Comparison of ENCODE assay signal across 35 mouse cellular contexts in the genomic region with DNA sequence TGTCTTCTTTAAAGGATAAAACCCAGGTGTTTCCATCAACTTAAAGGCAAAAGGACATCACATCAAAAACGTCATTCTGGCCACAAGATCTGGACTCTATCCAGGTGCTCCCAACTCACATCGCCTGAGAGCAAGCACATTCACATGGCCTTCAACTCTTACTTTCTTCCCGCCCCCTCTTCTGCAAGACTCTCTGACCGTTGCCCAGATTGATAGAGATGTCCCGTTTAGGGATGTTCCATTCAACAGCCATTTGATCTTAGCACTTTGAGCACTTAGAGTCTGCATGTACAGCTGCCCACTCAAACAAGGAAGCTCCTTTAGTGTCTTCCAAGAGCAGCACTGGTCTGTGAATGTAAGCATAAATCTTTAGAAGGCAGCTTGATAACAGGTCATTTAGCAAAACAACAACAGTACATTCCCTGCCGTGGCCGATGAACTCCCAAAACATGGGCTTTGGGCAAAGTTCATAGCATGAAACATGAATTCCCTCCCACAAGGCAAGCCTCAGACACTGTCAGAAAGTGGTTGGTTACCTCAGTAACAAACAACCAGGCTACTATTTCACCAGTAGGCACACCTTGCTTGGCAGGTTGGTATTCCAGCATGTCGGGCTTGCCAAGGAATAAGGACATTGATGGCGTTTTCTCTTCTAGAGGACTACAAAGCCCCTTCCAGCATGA. TPM values are rescaled to one million over a fixed set of nuclear protein-coding genes. Genes with fewer than 3 reads are reported as not detected.
"Had no signal": no experiment of that assay in that cellular context is flagged by ENCODE, and none has a peak within 500 bp of the region (broad histone marks: within the 10 kb centered on the region; RNA-seq: fewer than 3 reads in every experiment).

No protein-coding gene starts in this region.

- DNase-seq: forebrain, postnatal 0 days; gastrocnemius, postnatal 14 days; gastrocnemius, postnatal 36 days; heart, adult 18-20 months; heart, postnatal 14 days; heart, postnatal 36 days; kidney, adult 11 months; kidney, postnatal 14 days; kidney, postnatal 36 days; layer of hippocampus, adult 9-11 months; layer of hippocampus, postnatal 36 days; left cerebral cortex, postnatal 4 days; liver, embryonic 13.5 days had no signal

- H3K4me1 ChIP-seq: heart, embryonic 15.5 days; hindbrain, embryonic 13.5 days; hindbrain, embryonic 15.5 days; limb, embryonic 13.5 days; limb, embryonic 15.5 days; liver, embryonic 13.5 days; liver, embryonic 15.5 days had no signal

- ATAC-seq: forebrain, postnatal 0 days; hindbrain, postnatal 0 days; intestine, embryonic 16.5 days had no signal

- H3K36me3 ChIP-seq: heart, embryonic 13.5 days; heart, embryonic 15.5 days; hindbrain, embryonic 13.5 days; hindbrain, embryonic 15.5 days; limb, embryonic 13.5 days; limb, embryonic 15.5 days; liver, embryonic 13.5 days; liver, embryonic 15.5 days had no signal

- H3K4me2 ChIP-seq: heart, embryonic 11.5 days; heart, embryonic 13.5 days; heart, embryonic 15.5 days; hindbrain, embryonic 13.5 days; hindbrain, embryonic 15.5 days; limb, embryonic 13.5 days; limb, embryonic 15.5 days; liver, embryonic 13.5 days; liver, embryonic 15.5 days had no signal

- H3K27me3 ChIP-seq: heart, embryonic 13.5 days; heart, embryonic 15.5 days; hindbrain, embryonic 13.5 days; hindbrain, embryonic 15.5 days; limb, embryonic 13.5 days; limb, embryonic 15.5 days; liver, embryonic 13.5 days; liver, embryonic 15.5 days had no signal

- H3K9ac ChIP-seq: forebrain, postnatal 0 days; heart, embryonic 13.5 days; heart, embryonic 15.5 days; hindbrain, embryonic 13.5 days; hindbrain, embryonic 15.5 days; limb, embryonic 13.5 days; limb, embryonic 15.5 days; liver, embryonic 13.5 days; liver, embryonic 15.5 days had no signal

- H3K27ac ChIP-seq: heart, embryonic 13.5 days; heart, embryonic 15.5 days; hindbrain, embryonic 13.5 days; hindbrain, embryonic 15.5 days; hindbrain, postnatal 0 days; limb, embryonic 13.5 days; limb, embryonic 15.5 days; liver, embryonic 13.5 days; liver, embryonic 15.5 days had no signal

- H3K9me3 ChIP-seq: heart, embryonic 15.5 days; hindbrain, embryonic 13.5 days; hindbrain, embryonic 15.5 days; limb, embryonic 13.5 days; limb, embryonic 15.5 days; liver, embryonic 13.5 days; liver, embryonic 15.5 days had no signal

- H3K4me3 ChIP-seq: heart, embryonic 13.5 days; heart, embryonic 15.5 days; hindbrain, embryonic 13.5 days; hindbrain, embryonic 15.5 days; limb, embryonic 13.5 days; limb, embryonic 15.5 days; liver, embryonic 13.5 days; liver, embryonic 15.5 days had no signal

RNA-seq across cellular contexts. Expression of gene Adipoq, which starts 45.4 kb away (rescaled TPM):
- total RNA-seq: hematopoietic stem cell, adult 5-6 weeks; hindbrain, postnatal 0 days; layer of hippocampus, adult 18-20 months; layer of hippocampus, adult 8-10 months; layer of hippocampus, postnatal 14 days; layer of hippocampus, postnatal 36 days; left cerebral cortex, adult 18-20 months; left cerebral cortex, adult 8-10 months; left cerebral cortex, postnatal 10 days; left cerebral cortex, postnatal 25 days; left cerebral cortex, postnatal 4 days had no signal
- polyA plus RNA-seq: forebrain, postnatal 0 days; heart, embryonic 15.5 days; hindbrain, embryonic 11.5 days; hindbrain, embryonic 13.5 days; hindbrain, embryonic 15.5 days; hindbrain, postnatal 0 days; intestine, embryonic 14.5 days; intestine, embryonic 16.5 days; kidney, embryonic 14.5 days; limb, embryonic 11.5 days; limb, embryonic 15.5 days; liver, embryonic 13.5 days; liver, embryonic 15.5 days had no signal
